Mouse (Mus musculus) myocyte (in vitro differentiated cells): ENCODE results near the gene Rhbdf1. TPM values are rescaled to one million over a fixed set of nuclear protein-coding genes. Genes with fewer than 3 reads are reported as not detected.

Experiments used
- H3K27me3 ChIP-seq: one replicate; pipeline ENCODE4 v1.6.1; 2011; ENCODE audit not compliant: control insufficient read depth, insufficient read depth, insufficient read length
- H3K36me3 ChIP-seq: one replicate; pipeline ENCODE4 v1.6.1; 2011; ENCODE audit not compliant: control insufficient read depth, insufficient read depth
- H3K4me2 ChIP-seq: one replicate; pipeline ENCODE4 v1.6.1; 2011; ENCODE audit warnings: low read depth, control low read depth
- H3K4me3 ChIP-seq: one replicate; pipeline ENCODE4 v1.5.1; 2011; ENCODE audit warnings: mild to moderate bottlenecking, control low read depth, moderate library complexity
- H3K79me2 ChIP-seq: one replicate; pipeline ENCODE4 v1.6.1; 2011; ENCODE audit not compliant: control insufficient read depth, insufficient read depth
- H3ac ChIP-seq: one replicate; pipeline ENCODE4 v1.6.1; 2011; ENCODE audit not compliant: control insufficient read depth, insufficient read length
- E2F4 ChIP-seq: IDR thresholded peaks from one replicate; pipeline ENCODE4 v1.6.1; 2011; ENCODE audit warnings: mild to moderate bottlenecking, control low read depth, moderate library complexity; ENCODE audit not compliant: insufficient read depth
- MAX ChIP-seq: IDR thresholded peaks from one replicate; pipeline ENCODE4 v1.6.1; 2011; ENCODE audit warnings: low read depth, mild to moderate bottlenecking, control low read depth
- MYOD1 ChIP-seq, 3 experiments: IDR thresholded peaks; one replicate each; pipeline ENCODE4 v1.6.1; 2011; ENCODE audit warnings: control low read depth in 2 of 3, low read depth in 2 of 3, mild to moderate bottlenecking in 2 of 3, moderate library complexity in 1 of 3; ENCODE audit not compliant: insufficient read length in 2 of 3, control insufficient read depth in 1 of 3
- MYOG ChIP-seq, 3 experiments: IDR thresholded peaks; one replicate each; pipeline ENCODE4 v1.6.1; 2011; ENCODE audit warnings: control low read depth in 2 of 3, low read depth in 2 of 3, mild to moderate bottlenecking in 2 of 3; ENCODE audit not compliant: insufficient read length in 2 of 3, control insufficient read depth in 1 of 3, insufficient read depth in 1 of 3
- POLR2A ChIP-seq: IDR thresholded peaks from one replicate; pipeline ENCODE4 v1.6.1; 2011; ENCODE audit warnings: low read depth, mild to moderate bottlenecking, control low read depth, moderate library complexity; ENCODE audit not compliant: insufficient read length
- REST ChIP-seq: IDR thresholded peaks from one replicate; pipeline ENCODE4 v1.6.1; 2011; ENCODE audit warnings: mild to moderate bottlenecking, control low read depth, moderate library complexity; ENCODE audit not compliant: insufficient read depth, insufficient read length
- SRF ChIP-seq: IDR thresholded peaks from one replicate; pipeline ENCODE4 v1.6.1; 2011; ENCODE audit warnings: low read depth; ENCODE audit not compliant: control insufficient read depth, insufficient read length
- TCF12 ChIP-seq: IDR thresholded peaks from one replicate; pipeline ENCODE4 v1.6.1; 2011; ENCODE audit warnings: mild to moderate bottlenecking, control low read depth; ENCODE audit not compliant: poor library complexity, insufficient read depth, severe bottlenecking
- TCF3 ChIP-seq: IDR thresholded peaks from one replicate; pipeline ENCODE4 v1.6.1; 2011; ENCODE audit warnings: low read depth, control low read depth; ENCODE audit not compliant: insufficient read length
- USF1 ChIP-seq: IDR thresholded peaks from one replicate; pipeline ENCODE4 v1.6.1; 2011; ENCODE audit warnings: low read depth, mild to moderate bottlenecking, control low read depth, moderate library complexity
- polyA plus RNA-seq: library from polyadenylated mRNA; unstranded; fragments of >200 nt; fragmentation: generic; extraction: Trizol; gene quantifications from one replicate; pipeline ENCODE4 v1.2.1, GENCODE M21; 2012; ENCODE audit warnings: missing spikeins

Gene Rhbdf1
- polyA plus RNA-seq, 1 experiment = 73.3 TPM

GRCm38 (mm10) chr11:32241391-32241790, 19.3 kb upstream of the Rhbdf1 start:
- Histone ChIP-seq H3K4me2 (no peak overlapping the region), H3K36me3 (peaks cover 29% of the 10 kb centered on the region), H3ac (no peak overlapping the region), H3K79me2 (no peaks in the 10 kb centered on the region), H3K4me3 (no peak overlapping the region), H3K27me3 (no peaks in the 10 kb centered on the region)
- TF ChIP-seq MAX (no peak), MYOG (IDR thresholded peaks at IDR 0.05; ENCODE audit: control insufficient read depth in 1 of 3, insufficient read depth in 1 of 3, insufficient read length in 2 of 3, low read depth in 2 of 3) (no peak), TCF3 (no peak), MYOD1 (IDR thresholded peaks at IDR 0.05; ENCODE audit: control insufficient read depth in 1 of 3, insufficient read length in 2 of 3, low read depth in 2 of 3) (no peak)

- Histone ChIP-seq H3K27me3 (no peaks in the 10 kb centered on the region), H3ac (no peak overlapping the region), H3K4me2 (no peak overlapping the region), H3K4me3 (no peak overlapping the region), H3K36me3 (peaks cover 24% of the 10 kb centered on the region), H3K79me2 (no peaks in the 10 kb centered on the region)
- no peak for TF ChIP-seq POLR2A
- TF ChIP-seq MYOG (IDR thresholded peaks at IDR 0.05; ENCODE audit: control insufficient read depth in 1 of 3, insufficient read depth in 1 of 3, insufficient read length in 2 of 3, low read depth in 2 of 3) = no peak
- no peak for TF ChIP-seq MYOD1 (IDR thresholded peaks at IDR 0.05; ENCODE audit: control insufficient read depth in 1 of 3, insufficient read length in 2 of 3, low read depth in 2 of 3)
- TF ChIP-seq USF1 = no peak
- TF ChIP-seq TCF12 = no peak
Observed at GRCm38 (mm10) chr11:32238093-32238860, 16.2 kb upstream of the Rhbdf1 start.

GRCm38 (mm10) chr11:32237411-32237795, 15.3 kb upstream of the Rhbdf1 start:
- no peaks in the 10 kb centered on the region for H3K27me3 ChIP-seq
- TF ChIP-seq MYOG (IDR thresholded peaks at IDR 0.05; ENCODE audit: control insufficient read depth in 1 of 3, insufficient read depth in 1 of 3, insufficient read length in 2 of 3, low read depth in 2 of 3) (no peak), MAX (no peak), TCF12 (no peak), REST (no peak)
- peaks cover 31% of the 10 kb centered on the region for H3K36me3 ChIP-seq
- H3K79me2 ChIP-seq = no peaks in the 10 kb centered on the region
- H3K4me2 ChIP-seq = no peak overlapping the region
- no peak overlapping the region for H3K4me3 ChIP-seq
- no peak overlapping the region for H3ac ChIP-seq

GRCm38 (mm10) chr11:32236712-32237410, 14.8 kb upstream of the Rhbdf1 start:
- no peak overlapping the region for H3ac ChIP-seq
- H3K36me3 ChIP-seq = peaks cover 36% of the 10 kb centered on the region
- no peak for TF ChIP-seq SRF
- no peak overlapping the region for H3K4me2 ChIP-seq
- no peaks in the 10 kb centered on the region for H3K79me2 ChIP-seq
- no peak overlapping the region for H3K4me3 ChIP-seq
- H3K27me3 ChIP-seq = no peaks in the 10 kb centered on the region

- Histone ChIP-seq H3K79me2 (no peaks in the 10 kb centered on the region), H3K27me3 (no peaks in the 10 kb centered on the region), H3K4me2 (no peak overlapping the region), H3K36me3 (peaks cover 33% of the 10 kb centered on the region), H3K4me3 (no peak overlapping the region), H3ac (no peak overlapping the region)
- TF ChIP-seq E2F4 (no peak), TCF3 (no peak), SRF (no peak), TCF12 (no peak)
Observed at GRCm38 (mm10) chr11:32236132-32236531, 14.0 kb upstream of the Rhbdf1 start.

- H3K79me2 ChIP-seq = no peaks in the 10 kb centered on the region
- H3K36me3 ChIP-seq = peaks cover 28% of the 10 kb centered on the region
- no peaks in the 10 kb centered on the region for H3K27me3 ChIP-seq
- H3K4me2 ChIP-seq = no peak overlapping the region
- TF ChIP-seq MYOD1 (IDR thresholded peaks at IDR 0.05; ENCODE audit: control insufficient read depth in 1 of 3, insufficient read length in 2 of 3, low read depth in 2 of 3) (no peak), MYOG (IDR thresholded peaks at IDR 0.05; ENCODE audit: control insufficient read depth in 1 of 3, insufficient read depth in 1 of 3, insufficient read length in 2 of 3, low read depth in 2 of 3) (peak in 1 of 3 experiments; percentile 41)
- H3K4me3 ChIP-seq = no peak overlapping the region
- no peak overlapping the region for H3ac ChIP-seq
Observed at GRCm38 (mm10) chr11:32235646-32236045, 13.5 kb upstream of the Rhbdf1 start.
